Mouse (Mus musculus) liver, embryonic 14 days (tissue): ENCODE results near the gene Olfr937. TPM values are rescaled to one million over a fixed set of nuclear protein-coding genes. Genes with fewer than 3 reads are reported as not detected.

Source experiments
- polyA plus RNA-seq: library from polyadenylated mRNA; depleted of rRNA; stranded (reverse); fragments of >200 nt; gene quantifications from 2 replicates; pipeline ENCODE4 v1.2.3, GENCODE M21; 2012; rRNA removed

Olfr937 gene
- not detected in 2 replicates for polyA plus RNA-seq

GRCm38 (mm10) chr9:39064851-39065250, at the start of gene Olfr937:
TSS of gene Olfr937 (minus strand) at chr9:39064951.

DNA sequence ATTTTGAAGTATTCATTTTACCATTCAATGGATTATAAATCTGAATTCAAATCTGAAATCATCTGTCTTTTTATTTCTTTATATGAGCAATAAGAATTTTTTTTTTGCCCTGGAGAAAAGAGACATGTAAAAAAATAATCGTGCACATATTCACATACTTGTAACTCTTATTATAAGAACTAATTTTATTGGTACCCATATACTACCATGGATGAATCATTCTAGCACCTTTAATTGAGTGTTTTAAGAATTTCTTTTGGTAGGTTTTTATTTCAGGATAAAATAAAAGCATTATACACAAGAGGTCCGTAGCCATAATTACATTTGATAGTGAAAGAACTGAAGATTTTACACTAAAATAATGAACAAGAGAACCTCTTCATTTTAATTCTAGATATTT, 14.0 kb upstream of the Olfr937 start, which contains the start of gene Olfr938:
Gene Olfr938 (minus strand): TSS at position 101 of the 400 bp plus-strand sequence.

GRCm38 (mm10) chr9:39023277-39023676, 41.5 kb downstream of the Olfr937 start, which contains the start of gene Olfr146:
TSS of gene Olfr146 (minus strand) at chr9:39023377.

Other genes starting within 250 kb of the Olfr937 start
- gene Olfr923, start 238.4 kb downstream of the Olfr937 start, polyA plus RNA-seq, result not detected in 2 replicates
- not detected in 2 replicates for gene Olfr924, start 220.5 kb downstream of the Olfr937 start, polyA plus RNA-seq
- not detected in 2 replicates for gene Olfr26, start 209.9 kb downstream of the Olfr937 start, polyA plus RNA-seq
- gene Olfr926, start 187.8 kb downstream of the Olfr937 start, polyA plus RNA-seq, result not detected in 2 replicates
- gene Olfr930, start 135.1 kb downstream of the Olfr937 start, polyA plus RNA-seq, result not detected in 2 replicates
- gene Olfr933, start 92.6 kb downstream of the Olfr937 start, polyA plus RNA-seq, result not detected in 2 replicates
- not detected in 2 replicates for gene Olfr934, start 76.6 kb downstream of the Olfr937 start, polyA plus RNA-seq
- not detected in 2 replicates for gene Olfr935, start 65.3 kb downstream of the Olfr937 start, polyA plus RNA-seq
- gene Olfr146, start 41.6 kb downstream of the Olfr937 start, polyA plus RNA-seq, result not detected in 2 replicates
- gene Olfr938, start 13.9 kb upstream of the Olfr937 start, polyA plus RNA-seq, result not detected in 2 replicates
- not detected in 2 replicates for gene Olfr27, start 63.2 kb upstream of the Olfr937 start, polyA plus RNA-seq
- not detected in 2 replicates for gene Olfr943, start 101.4 kb upstream of the Olfr937 start, polyA plus RNA-seq
- not detected in 2 replicates for gene Olfr944, start 137.0 kb upstream of the Olfr937 start, polyA plus RNA-seq
- gene Olfr1537, start 185.0 kb upstream of the Olfr937 start, polyA plus RNA-seq, result not detected in 2 replicates
- gene Olfr945, start 211.9 kb upstream of the Olfr937 start, polyA plus RNA-seq, result not detected in 2 replicates